Mouse (Mus musculus): ENCODE data around the gene Fgfr3.

DNA sequence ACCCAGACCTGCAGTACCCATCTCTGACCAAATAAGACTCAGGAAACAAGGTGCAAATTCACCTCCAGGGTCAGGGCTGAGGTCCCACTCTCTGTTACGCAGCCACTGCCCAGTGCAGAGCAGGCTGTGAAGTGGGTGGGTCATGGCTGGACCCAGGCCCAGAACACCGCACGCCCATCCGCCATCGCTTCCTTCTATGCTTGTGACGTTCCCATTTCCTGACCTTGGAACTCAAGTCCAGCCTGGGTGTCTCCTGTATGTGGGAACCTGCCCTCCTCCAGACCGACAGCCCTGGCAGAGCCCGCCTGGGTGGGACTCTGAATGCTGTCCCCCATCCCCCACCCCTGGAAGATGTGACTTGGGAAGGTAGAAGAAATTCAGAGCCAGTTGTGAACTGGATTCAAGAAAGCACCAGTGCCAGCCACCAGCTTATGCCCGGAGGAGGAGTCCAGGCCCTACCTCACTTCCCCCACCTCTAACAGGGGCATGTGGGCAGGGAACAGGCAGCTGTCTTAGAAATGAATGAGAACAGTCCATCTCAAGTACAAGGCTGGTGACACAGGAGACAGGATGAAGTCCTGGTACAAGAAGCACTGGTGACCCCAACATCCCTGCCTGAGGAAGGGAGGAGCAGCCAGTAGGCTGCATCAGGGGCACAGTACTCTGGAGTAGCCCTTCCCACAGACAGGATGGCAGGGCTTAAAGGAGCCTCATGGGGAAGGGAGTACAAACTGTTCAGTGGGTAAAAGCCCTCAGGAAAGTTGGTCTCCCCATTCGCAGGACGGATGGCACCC lies 31.4 kb upstream of the Fgfr3 start:
- TF ChIP-seq HCFC1 (IDR thresholded peaks at IDR 0.05; ENCODE audit: borderline replicate concordance, insufficient read depth, low read length): no peak
- TF ChIP-seq MAFK (IDR thresholded peaks at IDR 0.05; ENCODE audit: insufficient read depth, low read depth, low read length): no peak
- no peak for TF ChIP-seq ZNF384 (IDR thresholded peaks at IDR 0.05; ENCODE audit: low read depth, low read length)
- no peak for TF ChIP-seq CHD2 (IDR thresholded peaks at IDR 0.05; ENCODE audit: low read depth, low read length)
- TF ChIP-seq ZC3H11A (IDR thresholded peaks at IDR 0.05; ENCODE audit: borderline replicate concordance, low read depth, low read length): no peak
